Mouse (Mus musculus) retina, postnatal 1 day (tissue): ENCODE data around the gene Tmigd1.

ENCODE experiments used
- DNase-seq: peaks from one replicate; pipeline ENCODE4 v3.0.0-alpha.2; 2012

Gene Tmigd1

DNA sequence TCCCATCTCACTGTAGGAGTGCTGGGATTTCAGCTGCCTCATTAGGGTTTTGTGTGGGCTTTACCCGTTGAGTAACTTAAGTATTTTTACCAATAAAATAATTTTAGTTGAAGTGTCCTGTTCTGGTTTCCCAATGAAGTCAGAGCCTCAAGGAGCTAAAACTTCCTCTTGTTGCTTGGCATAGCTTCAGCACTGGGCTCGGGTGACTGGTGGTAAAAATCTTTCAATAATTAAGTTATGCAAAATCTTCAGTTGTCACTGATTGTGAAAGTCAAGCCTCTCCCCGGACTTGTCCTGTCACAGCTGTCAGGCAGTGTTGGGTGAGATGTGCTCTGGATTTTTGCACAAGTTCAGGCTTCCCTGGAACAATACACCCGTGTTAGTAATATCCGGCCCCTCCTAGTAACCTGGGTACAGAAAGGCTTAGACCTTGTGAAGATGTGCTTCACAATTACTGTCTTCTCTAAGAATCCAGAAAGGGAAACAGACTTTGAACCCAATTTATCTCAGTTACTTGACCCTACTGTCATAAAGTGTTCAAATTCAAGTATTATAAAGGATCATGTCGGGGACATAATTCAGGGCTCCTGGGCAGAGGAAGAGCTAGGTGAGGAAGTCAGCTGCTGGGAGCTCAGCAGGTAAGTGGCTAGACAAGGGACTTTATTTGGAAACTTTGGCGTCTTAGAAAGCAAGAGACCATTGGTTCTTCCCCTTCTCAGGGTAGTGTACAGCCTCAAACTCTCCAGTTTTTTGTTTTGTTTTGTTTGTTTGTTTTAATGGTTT lies at the start of gene Tmigd1:
TSS of gene Tmigd1 (plus strand) at position 581 of the 783 bp plus-strand sequence.
- no peak for DNase-seq

- peak; percentile 48 for DNase-seq
Observed at GRCm38 (mm10) chr11:76854475-76855341, 47.3 kb upstream of the Tmigd1 start.

DNA sequence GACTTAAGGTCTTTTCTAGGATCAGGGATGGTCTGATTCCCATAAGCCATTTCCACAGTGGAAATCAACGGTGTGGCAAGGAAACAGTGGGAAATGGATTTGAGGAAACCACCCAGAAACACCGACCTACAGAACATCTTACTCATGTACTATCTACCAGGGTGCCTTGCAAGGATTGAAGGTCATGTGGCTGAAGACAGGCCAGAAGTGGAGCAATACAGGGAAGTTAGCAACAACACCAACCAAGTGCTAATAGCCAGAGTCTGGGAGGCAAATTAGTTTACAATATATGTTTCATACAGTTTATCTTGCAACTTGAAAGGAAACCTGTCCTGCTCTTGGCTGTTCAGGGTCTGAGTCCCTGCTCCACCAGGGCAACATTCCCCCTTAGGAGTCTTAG lies 45.4 kb upstream of the Tmigd1 start:
- no peak for DNase-seq

DNA sequence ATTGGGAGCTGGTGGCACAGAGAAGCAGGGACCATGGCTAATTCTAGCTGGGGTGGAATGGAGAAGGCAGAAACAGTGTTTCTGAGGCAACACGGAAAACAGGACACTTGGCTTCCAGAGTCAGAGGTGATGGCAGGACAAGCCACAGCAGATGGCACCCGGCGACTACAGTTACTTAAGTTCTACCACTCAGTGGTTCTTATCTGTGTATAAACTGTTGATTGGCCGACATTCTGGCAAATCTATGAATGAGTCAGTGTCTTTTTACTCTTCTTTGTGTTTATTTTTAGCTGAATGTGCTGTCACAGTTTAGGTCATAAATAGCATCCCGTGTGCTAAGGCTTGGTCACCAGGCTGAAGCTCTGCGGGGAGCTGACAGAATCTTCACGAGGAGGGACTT lies 44.8 kb upstream of the Tmigd1 start:
- no peak for DNase-seq

DNA sequence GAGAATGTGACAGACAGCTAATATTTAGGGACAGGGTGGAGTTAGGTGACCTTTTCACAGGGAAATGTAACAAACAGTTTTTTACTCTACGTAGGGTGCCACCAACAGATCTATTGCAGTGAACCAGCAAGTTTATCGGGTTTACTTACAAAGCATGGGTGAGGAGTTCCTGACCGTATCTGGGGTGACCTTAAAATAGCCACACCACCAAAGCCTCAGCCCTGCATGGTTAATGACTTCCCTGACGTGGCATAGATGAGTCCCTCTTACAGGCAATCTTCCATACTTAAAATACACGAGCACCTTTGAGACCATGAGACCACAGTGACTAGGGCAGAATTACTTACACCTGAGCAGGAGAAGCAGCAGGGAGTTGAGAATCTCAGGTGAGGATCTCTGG lies 43.2 kb upstream of the Tmigd1 start:
- DNase-seq, result no peak

DNA sequence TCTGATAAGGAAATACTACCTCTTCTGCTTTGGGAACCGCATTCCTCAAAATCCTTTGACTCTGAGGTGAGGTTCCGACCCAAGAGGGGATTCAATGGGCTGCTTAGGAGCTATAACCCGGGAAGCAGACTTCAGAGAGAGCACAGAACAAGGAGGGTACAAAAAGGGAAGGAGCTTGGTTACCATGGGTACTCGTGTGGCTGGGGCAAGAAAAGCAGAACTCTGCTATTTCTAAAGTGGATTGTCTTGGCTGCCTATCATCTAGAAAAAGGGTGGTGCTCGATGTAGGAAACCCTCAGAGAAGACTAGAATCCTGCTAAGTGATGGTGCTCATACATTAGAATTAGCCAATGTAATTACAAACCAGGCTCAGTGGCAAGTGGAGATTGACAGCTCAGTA lies 42.7 kb upstream of the Tmigd1 start:
- DNase-seq, result no peak

- DNase-seq, result no peak
Observed at GRCm38 (mm10) chr11:76861185-76861584, 40.8 kb upstream of the Tmigd1 start.

GRCm38 (mm10) chr11:76872556-76873234 lies 29.3 kb upstream of the Tmigd1 start:
- no peak for DNase-seq

DNA sequence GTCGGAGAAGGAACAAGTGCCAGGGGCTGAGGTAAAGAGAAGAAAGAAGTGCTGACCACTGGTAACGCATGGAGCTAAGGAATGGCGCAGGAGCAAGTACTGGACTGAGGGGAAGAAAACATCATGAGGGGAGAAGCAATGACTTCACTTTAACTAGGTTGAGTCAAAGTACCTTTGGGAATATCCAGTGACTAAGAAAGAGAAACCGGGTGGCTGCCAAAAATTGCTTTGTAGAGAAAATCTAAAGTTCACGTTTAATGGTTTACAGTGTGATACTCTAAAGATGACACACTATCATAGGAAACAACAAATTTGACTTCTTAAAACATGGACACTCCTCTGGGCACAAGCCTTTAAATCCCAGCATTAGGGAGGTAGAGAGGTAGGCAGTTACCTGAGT lies 28.1 kb upstream of the Tmigd1 start:
- DNase-seq, result no peak

- DNase-seq, result no peak
Observed at GRCm38 (mm10) chr11:76874766-76875165, 27.2 kb upstream of the Tmigd1 start.

DNA sequence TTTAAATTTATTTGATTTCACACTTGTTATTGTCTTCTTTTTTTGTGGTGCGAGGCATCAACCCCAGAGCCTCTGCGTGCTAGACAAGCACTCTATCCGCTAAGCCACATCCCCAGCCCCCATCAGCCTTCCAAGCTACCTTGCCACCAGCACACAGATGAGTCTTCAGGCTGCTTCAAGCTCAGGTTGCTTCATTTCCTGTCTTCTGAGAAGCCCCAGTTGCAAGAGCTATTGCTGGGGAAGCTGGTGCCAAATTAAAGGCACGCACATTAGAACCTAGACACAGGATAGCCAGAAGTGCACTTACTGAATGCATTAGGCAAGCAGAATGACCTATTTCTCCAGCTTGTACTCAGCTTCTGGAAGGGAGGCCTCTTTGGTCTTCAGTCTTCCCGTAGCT lies 22.1 kb upstream of the Tmigd1 start:
- DNase-seq, result peak; percentile 14

DNA sequence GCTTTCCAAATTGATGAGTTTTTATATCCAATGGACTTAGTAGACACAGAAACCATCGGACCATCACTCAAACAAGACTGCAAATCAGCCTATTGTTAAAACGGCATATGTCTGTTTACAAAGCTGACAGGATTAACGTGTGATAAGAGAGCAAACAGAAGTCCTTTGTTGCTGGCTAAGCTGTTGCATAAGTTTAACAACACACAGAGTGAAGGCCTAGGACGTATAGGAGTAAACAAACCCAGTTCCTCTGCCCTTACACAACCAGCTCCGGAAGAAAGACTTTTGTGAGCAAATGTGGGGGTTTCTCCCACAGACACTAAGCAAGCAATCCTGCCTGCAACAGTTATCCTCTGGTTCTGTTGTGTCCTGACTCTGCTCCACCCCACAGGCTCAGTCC lies 17.5 kb upstream of the Tmigd1 start:
- DNase-seq, result peak; percentile 35

DNA sequence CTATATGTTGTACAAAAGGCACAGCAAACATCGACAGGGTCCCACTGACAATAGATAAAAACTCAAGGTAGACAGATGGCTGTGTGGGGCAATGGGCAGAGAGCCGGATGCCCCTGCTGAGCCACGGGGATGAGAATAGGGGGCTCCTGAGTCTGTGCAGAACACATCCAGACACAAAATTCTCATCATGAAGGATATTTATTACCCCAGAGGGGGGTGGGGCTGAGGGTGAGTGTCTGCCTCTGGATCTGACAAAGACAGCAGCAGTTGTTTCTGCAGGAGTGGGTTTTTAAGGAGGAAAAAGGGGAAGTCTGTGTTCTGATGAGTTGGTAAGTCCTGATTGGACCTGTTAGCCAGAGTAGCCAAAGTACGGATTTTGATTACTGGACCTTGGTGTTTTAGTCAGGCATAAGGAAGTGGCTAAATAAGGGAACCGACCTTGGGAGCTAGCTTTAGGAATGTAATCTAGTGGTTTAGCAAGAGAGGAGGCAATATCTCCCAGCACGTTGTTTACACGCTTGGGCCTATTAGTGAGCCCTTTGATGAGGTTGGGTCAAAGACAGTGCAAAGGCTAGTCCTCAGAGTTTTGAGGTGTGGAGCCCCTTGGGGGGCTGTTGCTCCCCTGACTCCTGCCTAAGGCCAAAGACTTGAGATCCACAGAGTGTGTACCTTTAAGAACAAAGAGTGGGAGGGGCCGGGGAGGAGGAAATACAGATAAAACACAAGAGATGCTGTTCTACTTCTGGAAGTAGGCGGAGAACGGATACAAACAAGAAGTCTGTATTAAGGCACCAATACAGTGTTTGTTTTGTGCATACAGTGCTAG lies 12.4 kb upstream of the Tmigd1 start:
- no peak for DNase-seq

GRCm38 (mm10) chr11:76891171-76891570 lies 10.8 kb upstream of the Tmigd1 start:
- no peak for DNase-seq

GRCm38 (mm10) chr11:76891738-76892349 lies 10.1 kb upstream of the Tmigd1 start:
- no peak for DNase-seq

DNA sequence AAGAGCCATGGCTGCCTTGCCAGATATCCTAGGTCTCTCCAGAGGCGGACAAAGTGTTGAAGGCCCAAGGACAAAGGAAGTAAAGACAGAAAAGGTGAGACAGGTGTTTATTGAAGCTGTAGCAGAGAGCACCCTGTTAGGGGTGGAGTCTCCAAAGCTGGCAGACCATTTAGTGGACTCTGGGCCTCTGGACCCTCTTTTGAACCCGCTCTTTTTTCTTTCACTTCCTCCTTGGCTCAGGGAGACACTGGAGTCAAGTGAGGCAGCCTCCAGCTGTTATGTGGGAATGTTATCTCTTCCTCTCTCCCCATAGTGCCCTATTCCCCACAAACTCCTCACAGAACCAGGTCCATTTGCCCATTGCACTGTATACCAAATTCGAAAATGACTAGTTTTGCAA lies 9.0 kb upstream of the Tmigd1 start:
- DNase-seq, result no peak

GRCm38 (mm10) chr11:76893570-76893969 lies 8.4 kb upstream of the Tmigd1 start:
- no peak for DNase-seq

GRCm38 (mm10) chr11:76894240-76894639 lies 7.7 kb upstream of the Tmigd1 start:
- peak; percentile 82 for DNase-seq

GRCm38 (mm10) chr11:76896360-76896759 lies 5.6 kb upstream of the Tmigd1 start:
- DNase-seq, result no peak

- no peak for DNase-seq
Observed at GRCm38 (mm10) chr11:76897126-76897525, 4.8 kb upstream of the Tmigd1 start.

- DNase-seq, result no peak
Observed at GRCm38 (mm10) chr11:76897871-76898270, 4.1 kb upstream of the Tmigd1 start.

DNA sequence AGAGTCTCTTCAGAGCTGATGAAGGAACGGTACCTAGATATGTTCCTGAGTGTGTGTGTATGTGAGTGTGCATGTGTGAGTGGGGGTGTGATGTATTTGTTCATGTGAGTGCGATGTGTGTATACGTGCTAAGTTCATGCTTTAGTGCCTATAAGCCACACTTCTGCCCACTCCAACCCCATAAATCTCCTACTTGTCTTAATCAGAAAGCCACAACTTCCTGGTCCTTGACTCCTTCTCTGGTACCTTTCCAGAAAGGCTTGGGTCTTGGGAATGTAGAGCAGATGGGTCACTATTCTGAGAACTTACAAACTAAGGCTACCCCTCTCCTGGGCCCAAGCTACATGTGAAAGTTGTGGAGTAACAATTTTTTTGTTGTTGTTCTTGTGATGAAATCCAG lies 3.2 kb upstream of the Tmigd1 start:
- no peak for DNase-seq
